Mouse (Mus musculus) urinary bladder, adult 18-20 months (tissue): ENCODE results near the gene 4921530L21Rik.

Experiments used
- DNase-seq, 2 experiments: peaks; one replicate each; pipeline ENCODE4 v3.0.0; 2022; ENCODE audit warnings: low spot score in 2 of 2, mixed read lengths in 2 of 2

4921530L21Rik gene

DNA sequence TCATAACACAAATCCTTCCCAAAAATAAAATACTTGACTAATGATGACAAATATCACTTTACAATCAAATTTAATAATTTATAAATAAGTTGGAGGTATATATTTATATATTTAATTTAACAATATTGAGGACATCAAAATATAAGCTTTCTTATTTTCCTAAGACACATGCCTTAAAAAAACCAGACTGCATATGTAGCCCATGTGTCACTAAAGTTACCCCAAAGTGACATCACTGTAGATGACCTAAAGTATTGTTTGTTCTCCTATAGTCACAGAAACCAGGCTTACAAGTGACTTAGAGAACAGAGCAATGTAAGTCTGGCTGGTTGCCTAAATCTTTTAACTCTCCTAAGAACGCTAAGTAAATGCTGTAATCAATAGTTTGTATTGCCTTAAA, at the start of gene 4921530L21Rik:
4921530L21Rik (plus strand) TSS at position 301 of the 400 bp plus-strand sequence.
- no peak for DNase-seq

GRCm38 (mm10) chr14:95833866-95834265, 47.2 kb upstream of the 4921530L21Rik start:
- no peak for DNase-seq

- DNase-seq: no peak
Measured at GRCm38 (mm10) chr14:95862981-95863380, 18.1 kb upstream of the 4921530L21Rik start.

DNA sequence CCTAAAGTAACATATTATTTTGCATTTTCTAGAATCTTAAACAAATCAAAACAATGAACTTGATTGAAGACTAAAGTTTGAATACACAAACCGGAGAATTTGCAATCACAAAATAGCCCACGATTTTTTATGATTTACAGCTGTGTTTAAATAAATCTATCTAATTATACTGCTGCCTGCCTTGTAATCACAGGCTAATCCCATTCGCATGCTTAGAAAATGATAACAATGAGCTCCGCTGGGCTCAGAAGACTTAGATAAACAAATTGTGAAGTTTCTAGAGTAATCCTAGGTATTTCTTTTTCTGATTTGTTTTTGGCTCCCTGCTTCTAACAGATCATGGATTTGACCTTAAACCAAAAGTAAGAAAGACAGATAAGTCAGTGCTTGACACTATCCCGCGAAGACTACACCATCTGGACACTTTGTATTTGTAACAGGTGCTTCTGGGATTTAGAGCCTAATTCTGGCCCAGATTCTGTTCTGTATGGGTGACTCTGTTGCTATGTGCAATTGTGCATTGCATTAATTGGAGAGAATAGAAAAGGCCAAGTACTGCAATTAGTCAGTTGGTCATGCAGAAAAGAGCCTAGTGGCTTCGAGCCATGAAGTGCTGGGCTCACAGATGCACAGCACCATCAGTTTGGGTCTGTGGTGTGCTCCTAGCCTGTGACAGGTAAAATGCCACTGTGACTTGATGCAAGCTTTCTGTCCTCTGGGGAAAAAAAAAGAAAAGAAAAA, 15.2 kb upstream of the 4921530L21Rik start:
- DNase-seq: no peak

DNA sequence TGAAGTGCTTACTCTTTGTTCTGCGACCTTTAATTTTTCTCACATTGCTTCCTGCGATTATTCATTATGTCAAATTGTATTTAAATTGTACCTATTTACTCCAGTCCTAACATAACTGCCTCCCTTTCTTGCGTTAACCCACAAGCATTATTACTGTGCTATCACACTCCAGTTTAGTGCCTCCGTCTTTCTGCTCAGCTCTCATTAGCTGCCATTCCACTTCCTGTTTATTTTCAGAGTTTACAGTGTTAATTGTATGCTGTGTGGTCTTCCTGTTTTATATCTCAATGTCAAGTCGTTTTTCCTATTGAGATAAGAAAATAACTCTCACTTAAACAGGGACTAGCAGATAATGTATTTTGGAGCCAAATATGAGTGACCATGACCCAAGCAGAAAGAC, 9.0 kb upstream of the 4921530L21Rik start:
- no peak for DNase-seq

DNA sequence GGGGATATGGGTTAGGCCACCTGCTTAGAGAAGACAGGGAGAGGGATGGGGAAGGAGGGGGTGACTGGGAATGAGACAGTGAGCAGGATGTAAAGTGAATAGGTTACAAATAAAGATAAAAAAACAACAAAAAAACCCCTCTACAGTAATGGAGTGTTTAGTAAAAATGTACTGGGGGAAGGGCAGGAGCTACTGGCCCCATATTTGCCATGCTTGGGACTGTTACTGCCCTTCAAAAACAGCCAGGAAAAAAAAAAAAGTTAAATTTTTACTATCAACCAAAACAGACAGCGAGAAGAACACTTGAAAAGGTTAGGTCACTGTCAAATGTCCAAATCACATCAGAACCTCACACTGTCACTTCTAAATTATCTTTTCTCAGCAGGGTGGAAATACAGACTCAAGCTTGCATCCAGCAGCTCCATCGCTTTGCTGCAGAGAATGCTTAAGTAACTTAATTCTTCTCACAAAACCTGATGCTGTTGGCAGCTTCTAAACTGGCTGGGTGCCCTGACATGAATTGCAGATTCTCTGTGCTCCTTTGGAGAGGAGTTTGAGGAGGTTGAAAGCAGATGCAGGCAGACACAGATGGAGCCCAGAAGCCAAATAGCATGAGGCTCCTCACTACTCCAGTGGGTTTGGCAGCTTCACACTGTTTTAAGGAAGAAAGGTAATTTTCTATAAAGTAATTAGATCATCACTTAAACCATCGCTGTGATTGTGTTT, 4.1 kb upstream of the 4921530L21Rik start:
- DNase-seq: no peak

- DNase-seq: no peak
Measured at GRCm38 (mm10) chr14:95877548-95877947, 3.5 kb upstream of the 4921530L21Rik start.

DNA sequence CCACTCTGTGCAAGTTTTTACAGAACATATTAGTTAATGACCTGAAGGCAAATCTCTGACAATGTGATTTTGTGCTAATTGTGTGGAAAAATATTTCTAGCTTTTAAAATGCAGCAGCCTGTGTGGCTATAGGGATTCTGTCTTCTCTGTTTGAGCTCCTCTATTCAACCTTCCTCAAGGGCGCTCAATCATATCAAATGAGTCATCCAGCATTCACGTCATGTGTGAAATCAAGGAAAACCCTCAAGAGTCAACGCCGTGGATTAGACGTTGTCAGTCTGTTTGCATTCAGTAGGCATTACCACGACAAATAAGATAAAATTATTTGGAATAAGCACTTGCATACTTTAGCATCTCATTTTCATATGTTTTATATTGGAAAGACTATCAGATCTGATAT, 18.4 kb downstream of the 4921530L21Rik start:
- DNase-seq: no peak

GRCm38 (mm10) chr14:95904591-95905095, 23.6 kb downstream of the 4921530L21Rik start:
- DNase-seq: no peak

- no peak for DNase-seq
Measured at GRCm38 (mm10) chr14:95913293-95913692, 32.2 kb downstream of the 4921530L21Rik start.

GRCm38 (mm10) chr14:95926742-95927141, 45.7 kb downstream of the 4921530L21Rik start:
- no peak for DNase-seq

GRCm38 (mm10) chr14:95927810-95928785, 47.0 kb downstream of the 4921530L21Rik start:
- DNase-seq: no peak
